Mouse (Mus musculus) stomach, embryonic 15.5 days (tissue): ENCODE measurements around the gene Phlda3. TPM values are rescaled to one million over a fixed set of nuclear protein-coding genes. Genes with fewer than 3 reads are reported as not detected.

Source experiments
- ATAC-seq: fragments of 200-750 bp; cut with Nextera tagmentation; 2 replicates; pipeline ENCODE4 v1.8.0; 2017; ENCODE audit warnings: low read depth, moderate number of reproducible peaks, moderate TSS enrichment; ENCODE audit not compliant: insufficient read depth, low FRiP score
- H3K27ac ChIP-seq: fragments of 300-500 bp; sonication (generic); 2 replicates; pipeline ENCODE4 v1.5.1; 2015; ENCODE audit warnings: mild to moderate bottlenecking, inconsistent platforms
- H3K27me3 ChIP-seq: fragments of 300-500 bp; sonication (generic); replicated peaks from 2 replicates; pipeline ENCODE4 v1.6.1; 2015; ENCODE audit warnings: inconsistent platforms
- H3K36me3 ChIP-seq: fragments of 300-500 bp; sonication (generic); 2 replicates; pipeline ENCODE4 v1.6.1; 2015; ENCODE audit warnings: inconsistent platforms
- H3K4me1 ChIP-seq: fragments of 300-500 bp; sonication (generic); 2 replicates; pipeline ENCODE4 v1.6.1; 2015; ENCODE audit warnings: inconsistent platforms
- H3K4me2 ChIP-seq: fragments of 300-500 bp; sonication (generic); 2 replicates; pipeline ENCODE4 v1.6.1; 2015; ENCODE audit warnings: mild to moderate bottlenecking, inconsistent platforms
- H3K4me3 ChIP-seq: fragments of 300-500 bp; sonication (generic); replicated peaks from 2 replicates; pipeline ENCODE4 v1.5.1; 2015; ENCODE audit warnings: inconsistent platforms
- H3K9ac ChIP-seq: fragments of 300-500 bp; sonication (generic); 2 replicates; pipeline ENCODE4 v1.6.1; 2015; ENCODE audit warnings: inconsistent platforms
- H3K9me3 ChIP-seq: fragments of 300-500 bp; sonication (generic); 2 replicates; pipeline ENCODE4 v1.6.1; 2016; ENCODE audit warnings: inconsistent platforms
- WGBS: fragments of 180-500 bp; shearing (Covaris S2); methylation state at CpG from one replicate; pipeline ENCODE4 v1.1.7; 2015; 5-methylcytosine and 5-hydroxymethylcytosine counted together
- polyA plus RNA-seq: library from polyadenylated mRNA; unstranded; fragments of >200 nt; fragmentation: Nextera tagmentation; extraction: Ambion mirVana; gene quantifications from 2 replicates; pipeline ENCODE4 v1.2.1, GENCODE M21; 2015

The Phlda3 gene
- polyA plus RNA-seq, 1 experiment from 2014 or later = 95.3 TPM

GRCm38 (mm10) chr1:135794216-135795134, 28.6 kb downstream of the Phlda3 start:
- peak overlapping the region; percentile 60 for H3K4me2 ChIP-seq
- H3K27ac ChIP-seq = peak overlapping the region; percentile 87
- H3K9me3 ChIP-seq = no peaks in the 10 kb centered on the region
- 21% methylated on average over 20 of the region's 20 CpGs for whole genome bisulfite sequencing
- H3K4me3 ChIP-seq = peak overlapping the region; percentile 28; the same call in 1 of the 2 replicates
- H3K36me3 ChIP-seq = no peaks in the 10 kb centered on the region
- H3K4me1 ChIP-seq = peaks cover 26% of the 10 kb centered on the region
- H3K9ac ChIP-seq = no peak overlapping the region
- no peaks in the 10 kb centered on the region for H3K27me3 ChIP-seq
- peak; percentile 11; the same call in 1 of the 2 replicates for ATAC-seq

- Histone ChIP-seq H3K9me3 (no peaks in the 10 kb centered on the region), H3K4me3 (no peak overlapping the region), H3K27me3 (no peaks in the 10 kb centered on the region), H3K4me1 (peaks cover 43% of the 10 kb centered on the region), H3K9ac (no peak overlapping the region), H3K4me2 (no peak overlapping the region), H3K27ac (no peak overlapping the region), H3K36me3 (no peaks in the 10 kb centered on the region)
- no peak for ATAC-seq
- 69% methylated on average over 1 of the region's 1 CpGs for WGBS
Measured at GRCm38 (mm10) chr1:135798492-135798891, 32.6 kb downstream of the Phlda3 start.

GRCm38 (mm10) chr1:135799109-135799627, 33.2 kb downstream of the Phlda3 start:
- no peaks in the 10 kb centered on the region for H3K9me3 ChIP-seq
- H3K4me3 ChIP-seq = no peak overlapping the region
- no peak for ATAC-seq
- no peaks in the 10 kb centered on the region for H3K27me3 ChIP-seq
- no peak overlapping the region for H3K4me2 ChIP-seq
- WGBS = 45% methylated on average over 8 of the region's 8 CpGs
- H3K27ac ChIP-seq = no peak overlapping the region
- H3K4me1 ChIP-seq = peaks cover 38% of the 10 kb centered on the region
- no peaks in the 10 kb centered on the region for H3K36me3 ChIP-seq
- H3K9ac ChIP-seq = no peak overlapping the region

GRCm38 (mm10) chr1:135800192-135800950, 34.5 kb downstream of the Phlda3 start:
- Histone ChIP-seq H3K36me3 (no peaks in the 10 kb centered on the region), H3K9me3 (no peaks in the 10 kb centered on the region), H3K4me3 (no peak overlapping the region), H3K9ac (no peak overlapping the region), H3K4me2 (no peak overlapping the region), H3K27me3 (no peaks in the 10 kb centered on the region), H3K4me1 (peaks cover 31% of the 10 kb centered on the region), H3K27ac (peak overlapping the region; percentile 69)
- WGBS = 23% methylated on average over 8 of the region's 8 CpGs
- ATAC-seq = peak; percentile 74

GRCm38 (mm10) chr1:135807546-135807945, 41.6 kb downstream of the Phlda3 start:
- H3K4me1 ChIP-seq = 0 out of 2 replicates have a peak, but pooled peaks cover 4% of the 10 kb centered on the region
- H3K9me3 ChIP-seq = no peaks in the 10 kb centered on the region
- no peak for ATAC-seq
- H3K36me3 ChIP-seq = no peaks in the 10 kb centered on the region
- no peak overlapping the region for H3K4me2 ChIP-seq
- no peak overlapping the region for H3K27ac ChIP-seq
- H3K27me3 ChIP-seq = no peaks in the 10 kb centered on the region
- no peak overlapping the region for H3K4me3 ChIP-seq
- no peak overlapping the region for H3K9ac ChIP-seq
- WGBS = 35% methylated on average over 10 of the region's 10 CpGs

- Histone ChIP-seq H3K27ac (no peak overlapping the region), H3K4me3 (no peak overlapping the region), H3K9me3 (no peaks in the 10 kb centered on the region), H3K4me1 (peaks cover 16% of the 10 kb centered on the region; the same call in 1 of the 2 replicates), H3K4me2 (no peak overlapping the region), H3K36me3 (no peaks in the 10 kb centered on the region), H3K9ac (no peak overlapping the region), H3K27me3 (no peaks in the 10 kb centered on the region)
- ATAC-seq = no peak
- WGBS = 64% methylated on average over 2 of the region's 2 CpGs
Measured at GRCm38 (mm10) chr1:135810180-135810579, 44.3 kb downstream of the Phlda3 start.

- Histone ChIP-seq H3K4me3 (no peak overlapping the region), H3K9ac (no peak overlapping the region), H3K9me3 (no peaks in the 10 kb centered on the region), H3K27me3 (0 out of 2 replicates have a peak, but pooled peaks cover 2% of the 10 kb centered on the region), H3K4me2 (no peak overlapping the region), H3K36me3 (no peaks in the 10 kb centered on the region), H3K4me1 (peaks cover 16% of the 10 kb centered on the region; the same call in 1 of the 2 replicates), H3K27ac (no peak overlapping the region)
- WGBS = 29% methylated on average over 7 of the region's 7 CpGs
- no peak for ATAC-seq
Measured at GRCm38 (mm10) chr1:135811016-135811646, 45.2 kb downstream of the Phlda3 start.

- Histone ChIP-seq H3K4me1 (peaks cover 16% of the 10 kb centered on the region; the same call in 1 of the 2 replicates), H3K36me3 (no peaks in the 10 kb centered on the region), H3K9me3 (no peaks in the 10 kb centered on the region), H3K27ac (peak overlapping the region; percentile 86), H3K4me3 (no peak overlapping the region), H3K9ac (no peak overlapping the region), H3K27me3 (0 out of 2 replicates have a peak, but pooled peaks cover 7% of the 10 kb centered on the region), H3K4me2 (no peak overlapping the region)
- 69% methylated on average over 3 of the region's 3 CpGs for WGBS
- peak; percentile 47 for ATAC-seq
Measured at GRCm38 (mm10) chr1:135812205-135812604, 46.3 kb downstream of the Phlda3 start.

- no peak overlapping the region for H3K9ac ChIP-seq
- 25% methylated on average over 2 of the region's 2 CpGs for WGBS
Measured at GRCm38 (mm10) chr1:135812618-135813017, 46.7 kb downstream of the Phlda3 start.

GRCm38 (mm10) chr1:135813071-135813470, 47.2 kb downstream of the Phlda3 start:
- Histone ChIP-seq H3K9ac (no peak overlapping the region), H3K27me3 (peaks cover 14% of the 10 kb centered on the region; the same call in 1 of the 2 replicates), H3K4me3 (no peak overlapping the region), H3K27ac (peak overlapping the region; percentile 86), H3K36me3 (no peaks in the 10 kb centered on the region), H3K4me1 (peaks cover 16% of the 10 kb centered on the region; the same call in 1 of the 2 replicates), H3K4me2 (0 out of 2 replicates have a peak overlapping the region, but pooled peaks have one; percentile 3), H3K9me3 (no peaks in the 10 kb centered on the region)
- 68% methylated on average over 4 of the region's 4 CpGs for WGBS
- ATAC-seq = peak; percentile 28; the same call in 1 of the 2 replicates

More at GRCm38 (mm10) chr1:135812618-135813017, 46.7 kb downstream of the Phlda3 start:
- H3K36me3 ChIP-seq = no peaks in the 10 kb centered on the region
- peak overlapping the region; percentile 86 for H3K27ac ChIP-seq
- 0 out of 2 replicates have a peak, but pooled peaks cover 9% of the 10 kb centered on the region for H3K27me3 ChIP-seq
- H3K9me3 ChIP-seq = no peaks in the 10 kb centered on the region
- H3K4me2 ChIP-seq = 0 out of 2 replicates have a peak overlapping the region, but pooled peaks have one; percentile 3
- H3K4me3 ChIP-seq = no peak overlapping the region
- ATAC-seq = peak; percentile 77
- peaks cover 16% of the 10 kb centered on the region; the same call in 1 of the 2 replicates for H3K4me1 ChIP-seq
